Mouse (Mus musculus) right cerebral cortex, postnatal 10 days (tissue): ENCODE data around the gene Fezf1.

Experiments used
- DNase-seq, 2 experiments: peaks; one replicate each; pipeline ENCODE4 v3.0.0; 2021; ENCODE audit warnings: low spot score in 2 of 2

Gene Fezf1

DNA sequence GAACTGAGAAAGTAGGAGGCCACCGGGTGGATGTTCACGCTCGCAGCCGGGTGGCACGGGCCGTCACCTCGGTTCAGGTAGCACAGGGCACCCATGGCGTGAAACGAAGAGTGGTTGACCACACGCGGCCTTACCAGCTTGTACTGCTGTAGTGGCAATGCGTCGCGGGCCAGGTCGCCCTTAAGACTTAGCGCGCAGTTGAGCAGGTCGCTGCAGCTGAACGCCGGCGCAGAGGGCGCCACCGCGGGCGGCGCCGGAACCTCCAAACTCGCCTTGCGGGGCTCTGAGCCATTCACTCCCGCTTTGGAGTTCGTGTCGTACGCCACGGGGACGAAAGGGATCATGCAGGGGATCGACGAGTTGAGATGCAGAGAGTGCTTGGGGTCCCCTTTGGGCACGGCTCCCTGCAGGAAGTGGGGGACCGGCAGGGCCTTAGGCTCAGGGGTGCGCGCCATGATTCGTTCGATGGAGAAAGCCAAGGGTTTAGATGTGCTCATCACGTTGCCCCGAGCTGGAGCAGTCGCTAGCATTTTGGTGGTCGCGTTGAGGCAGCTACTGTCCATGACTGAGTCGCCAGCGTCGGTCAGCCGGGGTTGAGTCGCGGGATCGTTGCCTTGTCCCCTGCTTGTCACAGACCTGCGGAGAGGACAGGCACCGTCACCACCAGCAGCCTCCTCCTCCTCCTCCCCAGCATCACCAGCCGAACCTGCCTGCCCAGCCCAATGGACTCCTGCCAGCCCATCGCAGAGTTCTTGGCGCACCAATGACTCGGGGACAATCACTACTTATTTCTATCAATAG lies 450 bp downstream of the Fezf1 start:
- DNase-seq, result peak in 1 of 2 experiments; percentile 23

GRCm38 (mm10) chr6:23246790-23247511 lies 1.2 kb downstream of the Fezf1 start:
- no peak for DNase-seq

DNA sequence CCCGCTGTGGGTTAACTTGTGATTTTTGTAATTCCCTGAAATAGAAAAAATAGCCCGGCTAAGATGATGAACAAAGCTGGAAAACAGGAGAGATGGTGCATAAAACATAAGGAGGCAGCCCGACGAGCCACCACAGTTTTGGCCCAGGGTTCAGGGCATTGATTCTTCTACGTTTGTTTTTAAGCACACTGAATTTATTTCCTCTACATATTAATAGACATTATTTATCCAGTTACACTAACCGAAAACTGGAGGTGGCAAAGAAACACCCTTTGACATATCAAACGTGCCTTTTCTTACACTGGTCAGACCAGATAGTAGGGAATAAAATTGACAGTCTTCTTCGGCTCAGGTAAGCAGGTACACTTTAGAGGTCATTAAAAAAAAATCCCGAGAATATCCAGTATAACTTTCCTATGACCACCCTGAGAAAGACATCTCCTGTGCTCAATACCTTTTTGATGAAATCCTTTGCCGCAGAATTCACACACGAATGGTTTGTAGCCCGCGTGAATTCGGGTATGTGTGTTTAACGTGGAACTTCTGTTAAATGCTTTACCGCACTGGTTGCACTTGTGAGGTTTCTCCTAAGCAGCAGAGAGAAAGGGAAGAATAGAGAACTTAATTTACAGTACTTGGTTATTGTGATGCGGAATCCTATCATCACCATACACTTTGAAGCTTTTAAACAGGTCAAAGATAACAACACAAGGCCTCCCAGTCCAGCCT lies 1.9 kb downstream of the Fezf1 start:
- no peak for DNase-seq

DNA sequence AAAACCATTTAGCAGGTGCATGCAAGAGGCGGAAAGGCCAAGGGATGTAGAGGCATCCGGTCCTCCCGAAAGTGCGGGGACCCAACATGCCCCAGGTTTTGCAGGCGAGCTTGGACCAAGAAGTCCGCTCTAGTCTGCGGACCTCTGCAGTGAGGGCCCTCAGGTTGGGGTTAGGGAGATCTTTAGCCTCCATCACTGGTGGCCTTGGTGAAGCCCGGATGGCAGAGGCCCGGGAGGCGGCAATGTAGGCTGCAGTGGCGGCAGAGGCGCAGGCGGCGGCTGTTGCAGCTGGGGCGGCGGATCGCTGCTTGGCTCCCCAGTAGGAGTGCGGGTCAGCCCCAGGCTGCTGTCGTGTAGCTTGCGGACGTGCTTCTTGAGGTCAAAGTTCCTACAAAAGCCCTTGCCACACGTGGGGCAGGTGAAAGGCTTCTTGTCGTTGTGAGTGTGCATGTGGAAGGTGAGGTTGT lies 2.6 kb downstream of the Fezf1 start:
- no peak for DNase-seq

- no peak for DNase-seq
These were observed 3.0 kb downstream of the Fezf1 start for GRCm38 (mm10) chr6:23245121-23245520.

- peak in 1 of 2 experiments; percentile 32 for DNase-seq
These were observed 4.1 kb downstream of the Fezf1 start for GRCm38 (mm10) chr6:23243821-23244760.

GRCm38 (mm10) chr6:23211499-23211898 lies 36.7 kb downstream of the Fezf1 start:
- no peak for DNase-seq

DNA sequence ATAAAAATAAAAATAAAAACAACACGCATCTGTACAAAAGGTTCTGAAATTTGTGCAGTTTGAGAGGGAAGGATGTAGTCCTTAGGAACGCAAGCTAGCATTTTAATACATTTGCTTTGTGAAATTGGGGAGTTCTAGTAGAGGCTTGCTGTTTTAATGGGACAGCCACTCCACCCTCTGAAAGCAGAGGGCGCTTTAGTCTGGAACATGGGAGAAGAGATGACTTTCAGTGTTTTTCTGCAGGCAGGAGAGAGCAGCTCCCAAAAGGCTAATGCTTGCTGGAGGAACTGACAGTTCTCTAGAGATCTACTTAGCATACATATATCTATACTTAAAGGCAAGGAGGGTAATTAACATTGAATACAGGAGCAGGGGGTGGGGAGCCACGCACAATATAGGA lies 40.4 kb downstream of the Fezf1 start:
- no peak for DNase-seq

GRCm38 (mm10) chr6:23202630-23203029 lies 45.5 kb downstream of the Fezf1 start:
- no peak for DNase-seq
